Mouse (Mus musculus): ENCODE measurements around the gene Hist1h3b.

Gene Hist1h3b

DNA sequence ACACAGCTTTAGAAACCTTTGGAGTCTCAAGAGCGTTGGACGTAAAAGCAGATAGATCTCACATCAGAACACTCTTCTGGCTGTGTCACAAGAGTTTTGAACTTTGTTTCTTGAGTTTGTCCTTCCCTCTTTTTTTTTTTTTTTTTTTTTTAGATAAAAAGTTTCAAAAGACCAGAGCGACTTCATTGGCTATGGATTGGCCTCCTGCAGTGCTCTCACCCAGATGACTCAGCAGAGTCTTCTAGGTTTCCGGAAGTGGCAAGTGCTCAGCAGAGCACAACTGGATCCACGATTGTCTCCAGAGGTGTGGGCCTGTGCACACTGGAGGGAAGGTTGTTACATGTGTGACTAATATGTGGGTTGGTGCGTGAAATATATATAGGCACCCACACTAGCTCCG, 26.3 kb downstream of the Hist1h3b start:
- DNase-seq (ENCODE audit: low read depth): no peak

DNA sequence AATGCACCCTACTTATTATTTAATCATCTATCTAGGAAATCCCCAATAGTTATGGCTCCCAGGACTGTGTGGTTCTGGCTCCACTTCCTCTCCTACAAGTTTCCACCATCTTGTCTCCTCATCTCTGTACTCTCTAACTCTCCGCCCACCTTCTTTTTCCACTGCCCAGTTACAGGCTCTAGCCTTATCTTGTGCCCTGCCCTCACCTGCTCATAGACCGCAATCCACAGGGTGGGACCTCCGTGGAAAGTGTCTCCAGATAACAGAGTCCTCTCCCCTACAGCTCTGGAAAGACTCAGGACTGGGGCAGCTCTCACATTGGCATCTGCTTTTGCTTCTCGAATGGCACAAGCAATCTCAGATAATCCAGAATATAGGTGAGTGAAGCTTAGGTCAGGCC, 27.0 kb downstream of the Hist1h3b start:
- no peak for DNase-seq (ENCODE audit: low read depth)

DNA sequence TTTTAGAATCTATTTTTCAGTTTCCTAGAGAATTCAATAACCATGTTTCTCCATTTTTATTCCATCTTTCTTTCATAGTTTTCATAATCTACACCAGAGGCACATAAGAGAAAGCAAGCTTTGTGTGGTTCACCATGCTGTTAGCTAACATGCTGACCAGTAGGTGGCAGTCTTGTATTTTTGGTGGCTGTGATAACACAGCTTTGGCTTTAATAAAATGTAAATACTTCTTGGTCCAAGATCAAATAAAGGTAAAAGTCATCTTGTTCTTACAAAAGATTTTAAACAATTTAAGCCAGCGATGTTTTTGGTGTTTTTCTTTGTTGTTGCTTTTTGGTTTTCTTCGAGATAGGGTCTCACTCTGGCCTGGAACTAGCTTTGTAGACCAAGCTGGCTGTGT, 40.5 kb downstream of the Hist1h3b start:
- DNase-seq (ENCODE audit: low read depth): peak; percentile 75

- DNase-seq (ENCODE audit: low read depth): no peak
Measured at GRCm38 (mm10) chr13:23799405-23799804, 47.3 kb downstream of the Hist1h3b start.

Data from induced T-regulatory cell, adult 2 months (primary cell).